ENCODE assay signal across 14 mouse cellular contexts in the genomic region with DNA sequence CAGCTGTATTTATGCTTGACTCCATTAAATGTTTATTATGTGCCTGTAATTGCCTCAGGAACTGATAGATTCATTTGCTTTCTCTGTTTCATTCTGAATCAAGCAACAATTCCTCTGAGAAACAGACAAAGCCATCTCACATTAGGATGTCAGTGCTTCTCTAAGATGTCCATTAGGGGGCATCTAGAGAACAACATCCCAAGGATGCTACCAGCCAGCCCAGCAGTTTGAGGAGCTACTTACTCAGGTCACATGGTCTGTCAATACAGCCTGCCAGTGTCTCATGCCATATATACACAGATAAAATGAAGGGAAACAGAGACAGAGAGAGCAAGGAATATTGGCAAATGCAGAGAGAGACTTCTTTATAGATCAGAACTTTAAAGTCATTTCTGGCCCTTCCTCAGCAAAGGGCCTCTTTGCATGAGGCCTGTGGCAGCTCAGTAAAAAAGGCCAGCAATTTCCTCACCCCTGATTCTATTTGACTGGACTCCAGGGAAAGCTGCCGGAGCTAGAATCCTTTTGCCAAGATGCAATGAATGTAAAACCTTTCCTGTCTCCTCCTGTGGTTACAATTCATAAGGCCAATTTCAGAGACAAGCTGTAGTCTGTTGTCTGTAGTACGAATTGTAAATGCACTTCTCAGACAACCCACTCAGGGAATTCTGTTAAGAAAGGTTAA.
A peak's percentile ranks its signal among the peaks of the same experiment; 100 is the strongest.
DNase-seq lines count a peak whose midpoint lies in the region; ATAC-seq lines count a peak whose summit lies in the region.
"Had no signal": no experiment of that assay in that cellular context is flagged by ENCODE, and none has a peak within 500 bp of the region (broad histone marks: within the 10 kb centered on the region; RNA-seq: fewer than 3 reads in every experiment).

No protein-coding gene starts in this region.

- ATAC-seq in hindbrain, embryonic 11.5 days (ENCODE audit: low FRiP score) = peak; percentile 75; the same call in 1 of the 2 replicates
- no peak for ATAC-seq in hindbrain, embryonic 14.5 days (ENCODE audit: low FRiP score)
- peak; percentile 71 for ATAC-seq in neural tube, embryonic 11.5 days (ENCODE audit: insufficient read depth, low FRiP score, low TSS enrichment)
- ATAC-seq: forebrain, embryonic 13.5 days had no signal

- no peaks in the 10 kb centered on the region for H3K27me3 ChIP-seq in hindbrain, embryonic 11.5 days (ENCODE audit: control insufficient read depth, insufficient read depth, low read length)
- H3K27me3 ChIP-seq in hindbrain, embryonic 14.5 days (ENCODE audit: control insufficient read depth, insufficient read depth, low read length) = no peaks in the 10 kb centered on the region
- H3K27me3 ChIP-seq in neural tube, embryonic 11.5 days (ENCODE audit: control insufficient read depth, insufficient read depth, low read length) = no peaks in the 10 kb centered on the region
- H3K27me3 ChIP-seq: forebrain, embryonic 13.5 days; limb, embryonic 12.5 days; lung, embryonic 15.5 days; stomach, embryonic 15.5 days had no signal

- WGBS in hindbrain, embryonic 11.5 days = 78% methylated on average over 2 of the region's 2 CpGs
- WGBS in hindbrain, embryonic 14.5 days = 53% methylated on average over 2 of the region's 2 CpGs
- 67% methylated on average over 2 of the region's 2 CpGs for WGBS in neural tube, embryonic 11.5 days

- no peak overlapping the region for H3K4me2 ChIP-seq in hindbrain, embryonic 11.5 days (replicated peaks; ENCODE audit: low read depth, low read length)
- no peak overlapping the region for H3K4me2 ChIP-seq in hindbrain, embryonic 14.5 days (replicated peaks)
- no peak overlapping the region for H3K4me2 ChIP-seq in neural tube, embryonic 11.5 days (ENCODE audit: low read depth)
- H3K4me2 ChIP-seq: forebrain, embryonic 13.5 days; limb, embryonic 12.5 days; lung, embryonic 15.5 days; stomach, embryonic 15.5 days had no signal

- no peak overlapping the region for H3K9ac ChIP-seq in hindbrain, embryonic 11.5 days (ENCODE audit: low read depth, low read length)
- H3K9ac ChIP-seq in hindbrain, embryonic 14.5 days = no peak overlapping the region
- H3K9ac ChIP-seq in neural tube, embryonic 11.5 days (ENCODE audit: low read length) = no peak overlapping the region
- H3K9ac ChIP-seq: forebrain, embryonic 13.5 days; limb, embryonic 12.5 days; lung, embryonic 15.5 days; stomach, embryonic 15.5 days had no signal

- no peak overlapping the region for H3K27ac ChIP-seq in hindbrain, embryonic 11.5 days (ENCODE audit: low read depth, low read length)
- no peak overlapping the region for H3K27ac ChIP-seq in hindbrain, embryonic 14.5 days
- H3K27ac ChIP-seq in neural tube, embryonic 11.5 days (ENCODE audit: low read depth, low read length) = no peak overlapping the region
- H3K27ac ChIP-seq: forebrain, embryonic 13.5 days; limb, embryonic 12.5 days; lung, embryonic 15.5 days; stomach, embryonic 15.5 days had no signal

- DNase-seq in hindbrain, embryonic 11.5 days (ENCODE audit: low spot score) = no peak
- DNase-seq in hindbrain, embryonic 14.5 days (ENCODE audit: low spot score) = no peak
- DNase-seq in neural tube, embryonic 11.5 days (ENCODE audit: low spot score) = peak; percentile 20
- DNase-seq in neural tube, embryonic 10.5 days (ENCODE audit: extremely low spot score, low spot score) = no peak
- DNase-seq in embryo, embryonic 9.5 days (ENCODE audit: extremely low spot score) = peak; percentile 4
- DNase-seq in thymus, adult 18-20 months = no peak
- no peak for DNase-seq in gastrocnemius, postnatal 25 days
- DNase-seq: heart, adult 11 months; kidney, adult 9 months; right cerebral cortex, postnatal 4 days had no signal

- H3K9me3 ChIP-seq in hindbrain, embryonic 11.5 days (ENCODE audit: control insufficient read depth, low read length) = no peaks in the 10 kb centered on the region
- no peaks in the 10 kb centered on the region for H3K9me3 ChIP-seq in hindbrain, embryonic 14.5 days (ENCODE audit: control insufficient read depth, low read length)
- no peaks in the 10 kb centered on the region for H3K9me3 ChIP-seq in neural tube, embryonic 11.5 days (ENCODE audit: control insufficient read depth, low read length)
- H3K9me3 ChIP-seq: forebrain, embryonic 13.5 days; limb, embryonic 12.5 days; lung, embryonic 15.5 days; stomach, embryonic 15.5 days had no signal

- H3K4me3 ChIP-seq in hindbrain, embryonic 11.5 days (ENCODE audit: low read depth, low read length) = no peak overlapping the region
- no peak overlapping the region for H3K4me3 ChIP-seq in hindbrain, embryonic 14.5 days (replicated peaks; ENCODE audit: low read length)
- H3K4me3 ChIP-seq in neural tube, embryonic 11.5 days (ENCODE audit: low read depth, low read length) = no peak overlapping the region
- H3K4me3 ChIP-seq: forebrain, embryonic 13.5 days; limb, embryonic 12.5 days; lung, embryonic 15.5 days; stomach, embryonic 15.5 days had no signal

- no peaks in the 10 kb centered on the region for H3K4me1 ChIP-seq in hindbrain, embryonic 11.5 days (replicated peaks; ENCODE audit: control insufficient read depth, insufficient read depth, low read length)
- no peaks in the 10 kb centered on the region for H3K4me1 ChIP-seq in hindbrain, embryonic 14.5 days (replicated peaks; ENCODE audit: control insufficient read depth, insufficient read depth, low read length)
- H3K4me1 ChIP-seq in neural tube, embryonic 11.5 days (ENCODE audit: control insufficient read depth, insufficient read depth, low read length) = no peaks in the 10 kb centered on the region
- H3K4me1 ChIP-seq: forebrain, embryonic 13.5 days; lung, embryonic 15.5 days; stomach, embryonic 15.5 days had no signal

- no peaks in the 10 kb centered on the region for H3K36me3 ChIP-seq in hindbrain, embryonic 11.5 days (ENCODE audit: control insufficient read depth, insufficient read depth, low read length)
- no peaks in the 10 kb centered on the region for H3K36me3 ChIP-seq in hindbrain, embryonic 14.5 days (replicated peaks; ENCODE audit: control insufficient read depth, insufficient read depth)
- H3K36me3 ChIP-seq in neural tube, embryonic 11.5 days (ENCODE audit: control insufficient read depth, insufficient read depth, low read length) = no peaks in the 10 kb centered on the region
- H3K36me3 ChIP-seq: limb, embryonic 12.5 days; lung, embryonic 15.5 days; stomach, embryonic 15.5 days had no signal

Comparison
In these comparisons a context has a peak if more than half of its experiments do, and no peak if none do; other contexts are left out.
1. DNase-seq: peak in neural tube, embryonic 11.5 days (single experiment) and embryo, embryonic 9.5 days (single experiment); none in hindbrain, embryonic 11.5 days (single experiment), hindbrain, embryonic 14.5 days (single experiment), neural tube, embryonic 10.5 days (single experiment), thymus, adult 18-20 months (0 of 2) and gastrocnemius, postnatal 25 days (single experiment).